In genomic region chr12:30557349-30557748, GRCm38 (mm10) we compare ENCODE assay signal across 16 mouse cellular contexts.
"Had no signal": no experiment of that assay in that cellular context is flagged by ENCODE, and none has a peak within 500 bp of the region (broad histone marks: within the 10 kb centered on the region; RNA-seq: fewer than 3 reads in every experiment).

No protein-coding gene starts in this region.

- H3K27me3 ChIP-seq: neural tube, embryonic 13.5 days; neural tube, embryonic 15.5 days; stomach, embryonic 15.5 days had no signal

- H3K36me3 ChIP-seq: neural tube, embryonic 13.5 days; neural tube, embryonic 15.5 days; stomach, embryonic 15.5 days had no signal

- H3K9me3 ChIP-seq: neural tube, embryonic 13.5 days; neural tube, embryonic 15.5 days; stomach, embryonic 15.5 days had no signal

- H3K4me1 ChIP-seq: stomach, embryonic 15.5 days had no signal

- H3K4me2 ChIP-seq: neural tube, embryonic 13.5 days; neural tube, embryonic 15.5 days; stomach, embryonic 15.5 days had no signal

- DNase-seq: retina, postnatal 1 day; right cerebral cortex, adult 18-20 months; right cerebral cortex, postnatal 14 days; right cerebral cortex, postnatal 25 days; right cerebral cortex, postnatal 4 days; spleen, adult 18-20 months; thymus, adult 18-20 months; thymus, adult 2 months; thymus, postnatal 14 days; thymus, postnatal 25 days; thymus, postnatal 36 days; thymus, postnatal 4 days had no signal

- H3K4me3 ChIP-seq: neural tube, embryonic 13.5 days; neural tube, embryonic 15.5 days; stomach, embryonic 15.5 days had no signal

- H3K9ac ChIP-seq: neural tube, embryonic 13.5 days; neural tube, embryonic 15.5 days; stomach, embryonic 15.5 days had no signal

- H3K27ac ChIP-seq: neural tube, embryonic 13.5 days; neural tube, embryonic 15.5 days; stomach, embryonic 15.5 days; stomach, postnatal 0 days had no signal
